Mouse (Mus musculus): Measurements from ENCODE around the gene Gm42715.

The Gm42715 gene

GRCm38 (mm10) chr7:127572895-127573471, 53.6 kb downstream of the Gm42715 start, which contains the start of gene Phkg2:
Phkg2 (plus strand) TSS chr7:127573340.
- in situ Hi-C loops (cut with MboI; ENCODE audit: unreplicated experiment in 2 of 2): no loop called here

DNA sequence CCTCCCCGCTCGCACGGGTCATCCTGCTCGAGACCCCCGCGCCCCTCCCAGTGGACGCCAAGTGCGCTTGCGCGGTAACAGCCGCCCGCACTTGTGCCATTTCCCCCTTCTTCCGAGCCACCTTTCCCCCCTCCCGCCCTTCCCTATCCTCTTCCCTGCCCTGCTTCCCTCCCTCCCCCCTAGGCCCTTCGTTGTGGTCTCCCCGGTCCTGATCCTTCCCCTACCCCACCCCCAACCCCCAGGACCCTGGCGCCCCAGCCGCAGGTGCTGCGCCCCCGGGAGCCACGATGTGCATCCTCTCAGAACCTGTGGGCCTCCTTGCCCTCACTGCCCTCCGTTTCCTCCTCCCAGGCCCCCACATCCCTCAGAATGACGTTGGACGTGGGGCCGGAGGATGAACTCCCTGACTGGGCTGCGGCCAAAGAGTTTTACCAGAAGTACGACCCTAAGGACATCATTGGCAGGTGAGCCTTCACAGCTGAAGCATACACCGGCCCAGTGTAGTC, 54.2 kb downstream of the Gm42715 start:
- in situ Hi-C loops (cut with MboI; ENCODE audit: unreplicated experiment in 2 of 2): no loop called here

GRCm38 (mm10) chr7:127574115-127574514, 54.7 kb downstream of the Gm42715 start:
- in situ Hi-C loops (cut with MboI; ENCODE audit: unreplicated experiment in 2 of 2): no loop called here

GRCm38 (mm10) chr7:127583260-127583659, 63.9 kb downstream of the Gm42715 start:
- in situ Hi-C loops (cut with MboI; ENCODE audit: unreplicated experiment in 2 of 2): no loop called here

DNA sequence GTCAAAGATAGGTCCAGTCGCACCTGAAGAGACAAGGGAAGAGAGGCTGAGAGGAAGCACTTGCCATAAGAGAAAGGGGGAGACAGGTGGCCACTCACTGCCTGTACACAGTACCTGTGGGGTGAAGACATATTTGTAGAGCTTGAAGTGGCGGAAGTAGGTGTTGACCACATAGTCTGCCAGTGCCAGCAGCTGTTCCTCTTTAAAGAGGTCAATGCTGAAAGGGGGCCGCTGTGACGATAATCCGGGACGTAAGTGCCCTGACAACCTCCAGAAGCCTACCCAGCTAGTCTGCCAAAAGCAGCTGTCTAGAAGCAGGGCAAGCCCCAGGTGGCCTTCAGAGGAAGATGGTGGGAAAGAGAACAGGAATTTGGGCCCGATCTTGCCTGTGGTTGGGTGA, 65.6 kb downstream of the Gm42715 start:
- in situ Hi-C loops (cut with MboI; ENCODE audit: unreplicated experiment in 2 of 2): no loop called here

- in situ Hi-C loops (cut with MboI; ENCODE audit: unreplicated experiment in 2 of 2): no loop called here
Observed at GRCm38 (mm10) chr7:127586149-127586548, 66.8 kb downstream of the Gm42715 start.

DNA sequence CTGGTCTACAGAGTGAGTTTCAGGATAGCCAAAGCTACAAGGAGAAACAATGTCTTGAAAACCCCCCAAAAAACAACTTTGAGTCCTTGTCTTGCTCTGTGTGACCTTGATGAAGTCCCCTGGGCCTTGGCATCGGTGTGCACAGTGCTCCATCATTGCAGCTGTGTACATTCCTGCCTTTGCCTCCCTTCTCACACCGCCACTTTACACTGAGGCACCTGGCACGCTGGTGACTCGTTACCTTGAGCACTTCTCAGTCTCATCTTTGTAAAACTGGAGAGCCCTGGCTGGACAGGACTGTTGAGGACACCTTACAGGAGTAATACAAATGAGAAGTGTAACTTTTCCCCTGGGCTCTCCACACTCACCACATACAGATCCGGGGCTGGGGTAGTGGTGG, 67.8 kb downstream of the Gm42715 start:
- in situ Hi-C loops (cut with MboI; ENCODE audit: unreplicated experiment in 2 of 2): no loop called here

DNA sequence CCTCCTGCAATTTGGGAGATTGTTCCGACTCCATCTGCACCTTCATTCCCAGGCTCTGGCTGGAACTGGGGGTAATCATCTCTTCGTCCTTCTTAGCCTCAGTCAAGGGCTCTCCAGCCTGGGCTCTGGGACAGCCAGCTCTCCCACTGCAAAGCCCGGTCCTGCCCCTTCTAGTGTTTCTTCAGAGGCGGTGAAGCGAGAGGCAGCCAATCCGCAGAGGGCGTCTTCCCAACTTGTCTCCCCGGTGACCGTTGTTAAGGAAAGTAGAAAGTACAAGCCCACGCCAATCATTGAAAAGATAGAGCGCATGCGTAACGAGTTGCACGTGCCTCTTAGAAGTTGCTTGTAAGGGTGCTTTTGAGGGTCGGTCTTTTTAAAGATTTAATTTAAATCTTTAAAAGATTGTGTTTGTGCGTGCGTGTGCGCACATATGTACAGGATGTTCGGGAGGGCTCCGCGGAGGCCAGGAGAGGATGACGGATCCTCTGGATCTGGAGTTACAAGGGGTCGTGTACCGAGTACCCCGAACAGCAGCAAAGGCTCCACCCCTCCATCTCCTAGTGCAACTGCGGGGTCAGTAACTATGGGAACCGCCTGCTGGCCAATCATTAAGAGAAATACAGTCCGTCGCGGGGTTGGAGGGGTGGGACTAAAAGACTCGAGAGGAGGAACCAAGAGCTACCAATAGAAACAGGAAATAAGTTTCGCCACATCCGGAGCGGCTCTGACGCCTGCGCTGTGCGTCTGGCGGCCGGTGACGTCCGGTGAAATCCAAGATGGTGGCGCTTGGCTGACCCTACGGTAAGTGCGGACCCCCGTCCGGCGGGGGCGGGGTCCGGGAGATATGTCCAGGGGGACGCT, 68.9 kb downstream of the Gm42715 start, which contains the start of the genes Ccdc189 and Rnf40:
Gene Ccdc189 (minus strand): TSS at position 585 of the 861 bp plus-strand sequence.
Gene Rnf40 (plus strand): TSS at position 757 of the 861 bp plus-strand sequence.
- in situ Hi-C loops (cut with MboI; ENCODE audit: unreplicated experiment in 2 of 2): no loop called here

GRCm38 (mm10) chr7:127588901-127589300, 69.5 kb downstream of the Gm42715 start:
- in situ Hi-C loops (cut with MboI; ENCODE audit: unreplicated experiment in 2 of 2): no loop called here

DNA sequence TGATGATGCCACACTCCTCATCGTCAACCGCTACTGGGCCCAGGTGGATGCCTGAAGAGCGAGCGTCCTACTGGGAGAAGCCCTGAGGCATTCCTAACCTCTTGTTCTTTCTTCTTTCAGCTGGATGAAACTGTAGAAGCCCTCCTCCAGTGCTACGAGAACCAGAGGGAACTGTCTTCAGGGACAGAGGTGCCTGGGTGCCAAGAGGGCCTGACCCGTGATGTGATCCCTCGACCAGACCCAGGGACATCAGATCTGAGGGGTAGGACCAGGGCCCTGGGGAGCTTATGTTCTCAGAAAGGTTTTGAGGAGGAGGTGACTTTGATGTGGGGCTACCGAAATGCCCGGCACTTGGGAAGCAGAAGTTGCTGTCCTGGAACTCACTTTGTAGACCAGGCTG, 70.3 kb downstream of the Gm42715 start:
- in situ Hi-C loops (cut with MboI; ENCODE audit: unreplicated experiment in 2 of 2): no loop called here

GRCm38 (mm10) chr7:127591108-127591507, 71.7 kb downstream of the Gm42715 start:
- in situ Hi-C loops (cut with MboI; ENCODE audit: unreplicated experiment in 2 of 2): no loop called here

- in situ Hi-C loops (cut with MboI; ENCODE audit: unreplicated experiment in 2 of 2): no loop called here
Observed at GRCm38 (mm10) chr7:127592575-127592974, 73.2 kb downstream of the Gm42715 start.

- in situ Hi-C loops (cut with MboI; ENCODE audit: unreplicated experiment in 2 of 2): no loop called here
Observed at GRCm38 (mm10) chr7:127596747-127597146, 77.4 kb downstream of the Gm42715 start.

DNA sequence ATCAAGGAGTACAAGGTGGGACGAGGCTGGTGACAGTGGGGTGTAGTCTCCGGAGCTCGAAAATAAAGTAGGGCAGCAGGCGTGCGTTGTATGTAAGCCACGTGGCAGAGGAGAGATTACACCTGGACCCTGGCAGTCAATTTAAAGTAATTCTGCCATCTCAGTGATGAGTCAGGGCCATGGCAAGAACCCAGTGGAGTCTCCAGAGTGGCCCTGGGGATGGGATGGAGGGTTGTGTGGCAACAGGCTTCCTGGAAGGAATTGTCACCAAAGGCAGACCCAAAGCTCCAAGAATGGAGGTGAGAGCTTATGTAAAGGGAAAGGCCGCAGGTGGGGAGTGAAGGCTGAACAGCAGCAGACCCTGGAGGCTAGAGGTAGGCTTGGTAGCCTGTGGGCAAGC, 81.2 kb downstream of the Gm42715 start:
- in situ Hi-C loops (cut with MboI; ENCODE audit: unreplicated experiment in 2 of 2): no loop called here

GRCm38 (mm10) chr7:127601735-127602134, 82.4 kb downstream of the Gm42715 start:
- in situ Hi-C loops (cut with MboI; ENCODE audit: unreplicated experiment in 2 of 2): no loop called here

- in situ Hi-C loops (cut with MboI; ENCODE audit: unreplicated experiment in 2 of 2): no loop called here
Observed at GRCm38 (mm10) chr7:127602903-127603302, 83.5 kb downstream of the Gm42715 start.

DNA sequence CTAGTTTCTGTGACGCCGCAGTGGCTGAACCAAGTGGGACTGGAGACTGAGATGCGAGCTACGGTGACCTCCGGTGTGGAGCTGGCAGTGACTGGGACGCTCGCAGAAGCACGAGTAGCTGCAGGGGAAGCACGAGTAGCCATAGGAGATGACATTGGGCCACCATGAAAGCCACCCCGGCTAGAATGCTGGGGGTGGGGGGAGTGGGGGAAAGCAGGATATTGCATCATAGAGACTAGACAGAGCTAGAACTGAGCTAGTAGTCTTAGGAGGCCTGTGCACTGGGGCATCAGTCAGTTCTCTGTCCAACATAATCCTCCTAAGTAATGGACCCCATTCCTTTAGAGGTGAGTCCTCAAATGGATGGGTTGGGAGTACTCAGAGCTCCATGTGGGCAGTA, 84.9 kb downstream of the Gm42715 start:
- in situ Hi-C loops (cut with MboI; ENCODE audit: unreplicated experiment in 2 of 2): no loop called here

- in situ Hi-C loops (cut with MboI; ENCODE audit: unreplicated experiment in 2 of 2): no loop called here
Observed at GRCm38 (mm10) chr7:127607150-127607549, 87.8 kb downstream of the Gm42715 start.

DNA sequence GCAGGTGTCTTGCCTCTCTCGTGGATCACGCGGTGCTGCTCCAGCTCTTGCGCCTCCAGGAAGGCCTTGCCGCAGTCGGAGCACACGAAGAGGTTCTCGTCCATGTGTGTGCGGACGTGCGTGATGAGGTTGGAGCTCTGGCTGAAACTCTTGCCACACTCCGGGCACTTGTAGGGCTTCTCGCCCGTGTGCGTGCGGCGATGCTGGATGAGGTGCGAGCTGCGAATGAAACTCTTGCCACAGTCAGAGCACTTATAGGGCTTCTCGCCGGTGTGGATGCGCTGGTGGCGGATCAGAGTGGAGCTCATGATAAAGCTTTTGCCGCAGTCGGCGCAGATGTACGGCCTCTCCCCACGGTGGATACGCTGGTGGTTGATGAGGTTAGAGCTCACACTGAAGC, 91.6 kb downstream of the Gm42715 start:
- in situ Hi-C loops (cut with MboI; ENCODE audit: unreplicated experiment in 2 of 2): loop anchor here in 1 of 2 experiments (10.0 kb wide), 1 partner anchor 266 kb away; the partner anchor contains the start of gene Zfp768

DNA sequence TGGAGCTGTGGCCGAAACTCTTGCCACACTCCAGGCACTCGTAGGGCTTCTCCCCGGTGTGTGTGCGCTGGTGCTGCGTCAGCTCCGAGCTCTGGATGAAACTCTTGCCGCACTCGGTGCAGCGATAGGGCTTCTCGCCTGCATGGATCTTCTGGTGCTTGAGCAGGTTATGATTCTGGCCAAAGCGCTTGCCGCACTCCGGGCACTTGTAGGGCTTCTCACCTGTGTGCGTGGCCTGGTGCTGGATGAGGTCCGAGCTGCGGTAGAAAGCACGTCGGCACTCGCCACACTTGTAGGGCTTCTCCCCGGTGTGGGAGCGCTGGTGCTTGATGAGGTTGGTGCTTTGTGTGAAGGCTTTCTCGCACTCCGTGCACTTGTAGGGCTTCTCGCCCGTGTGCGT, 92.2 kb downstream of the Gm42715 start:
- in situ Hi-C loops (cut with MboI; ENCODE audit: unreplicated experiment in 2 of 2): loop anchor here in 1 of 2 experiments (10.0 kb wide), 1 partner anchor 267 kb away; the partner anchor contains the start of gene Zfp768

GRCm38 (mm10) chr7:127613501-127613900, 94.1 kb downstream of the Gm42715 start:
- in situ Hi-C loops (cut with MboI; ENCODE audit: unreplicated experiment in 2 of 2): loop anchor here in 1 of 2 experiments (10.0 kb wide), 1 partner anchor 269 kb away; the partner anchor contains the start of gene Zfp768

Data from v-Abl transformed pro-B cells (cell line).